Mouse (Mus musculus): ENCODE results near the gene Bcr. TPM values are rescaled to one million over a fixed set of nuclear protein-coding genes. Genes with fewer than 3 reads are reported as not detected.

Gene Bcr
- total and polyA plus RNA-seq, 2 experiments from 2014 or later = 10.1 to 49.6 TPM

DNA sequence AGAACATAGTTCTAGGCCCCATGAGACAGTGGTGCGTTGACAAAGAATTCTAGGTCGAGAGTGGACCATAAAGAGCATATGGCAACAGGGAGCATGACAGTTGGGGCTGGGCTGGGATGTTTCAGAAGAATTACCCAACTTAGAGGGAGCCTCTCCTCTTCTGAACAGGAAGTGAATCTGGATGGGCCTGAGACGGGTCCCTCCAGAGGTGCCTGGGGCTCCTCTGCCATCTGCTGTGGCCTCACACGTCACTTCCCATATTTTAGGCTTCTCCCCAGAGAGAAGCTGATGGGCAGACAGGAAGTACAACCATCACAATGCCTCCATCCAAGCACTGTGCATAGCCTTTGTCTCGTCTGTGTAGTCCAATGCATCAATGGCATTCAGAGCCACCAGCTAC lies 4.7 kb upstream of the Bcr start:
- Histone ChIP-seq H3K4me2 (ENCODE audit: low read depth) (no peak overlapping the region), H3K27ac (ENCODE audit: low read depth, low read length) (no peak overlapping the region), H3K9ac (no peak overlapping the region), H3K36me3 (ENCODE audit: insufficient read depth) (no peaks in the 10 kb centered on the region; the same call in 1 of the 2 replicates), H3K4me1 (ENCODE audit: insufficient read depth) (peaks cover 15% of the 10 kb centered on the region; the same call in 1 of the 2 replicates), H3K27me3 (ENCODE audit: insufficient read depth, low read length) (no peaks in the 10 kb centered on the region), H3K4me3 (ENCODE audit: low read depth, low read length) (no peak overlapping the region), H3K9me3 (ENCODE audit: low read length) (no peaks in the 10 kb centered on the region)
- WGBS = 75% methylated on average over 5 of the region's 5 CpGs
- DNase-seq = no peak
- no peak for ATAC-seq
- no peak for TF ChIP-seq CTCF (IDR thresholded peaks at IDR 0.05; ENCODE audit: low read depth)

- no peaks in the 10 kb centered on the region for H3K27me3 ChIP-seq (ENCODE audit: insufficient read depth, low read length)
- WGBS = 5% methylated on average over 4 of the region's 4 CpGs
- TF ChIP-seq CTCF (IDR thresholded peaks at IDR 0.05; ENCODE audit: low read depth) = no peak
- H3K9ac ChIP-seq = no peak overlapping the region
- DNase-seq (peak; percentile 42), ATAC-seq (peak; percentile 15)
- no peak overlapping the region for H3K4me3 ChIP-seq (ENCODE audit: low read depth, low read length)
- H3K4me2 ChIP-seq (ENCODE audit: low read depth) = no peak overlapping the region
- H3K4me1 ChIP-seq (ENCODE audit: insufficient read depth) = peaks cover 15% of the 10 kb centered on the region; the same call in 1 of the 2 replicates
- H3K36me3 ChIP-seq (ENCODE audit: insufficient read depth) = no peaks in the 10 kb centered on the region; the same call in 1 of the 2 replicates
- no peak overlapping the region for H3K27ac ChIP-seq (ENCODE audit: low read depth, low read length)
- no peaks in the 10 kb centered on the region for H3K9me3 ChIP-seq (ENCODE audit: low read length)
Observed at GRCm38 (mm10) chr10:75056255-75056654, 4.1 kb upstream of the Bcr start.

GRCm38 (mm10) chr10:75058336-75058735 lies 2.1 kb upstream of the Bcr start:
- DNase-seq (no peak), ATAC-seq (no peak)
- no peak for TF ChIP-seq CTCF (IDR thresholded peaks at IDR 0.05; ENCODE audit: low read depth)
- H3K4me3 ChIP-seq (ENCODE audit: low read depth, low read length) = no peak overlapping the region
- no peaks in the 10 kb centered on the region for H3K36me3 ChIP-seq (ENCODE audit: insufficient read depth)
- no peaks in the 10 kb centered on the region for H3K27me3 ChIP-seq (ENCODE audit: insufficient read depth, low read length)
- H3K4me2 ChIP-seq (ENCODE audit: low read depth) = no peak overlapping the region
- H3K9ac ChIP-seq = no peak overlapping the region
- no peaks in the 10 kb centered on the region for H3K9me3 ChIP-seq (ENCODE audit: low read length)
- H3K27ac ChIP-seq (ENCODE audit: low read depth, low read length) = no peak overlapping the region
- peaks cover 24% of the 10 kb centered on the region for H3K4me1 ChIP-seq (ENCODE audit: insufficient read depth)
- 77% methylated on average over 8 of the region's 8 CpGs for WGBS

DNA sequence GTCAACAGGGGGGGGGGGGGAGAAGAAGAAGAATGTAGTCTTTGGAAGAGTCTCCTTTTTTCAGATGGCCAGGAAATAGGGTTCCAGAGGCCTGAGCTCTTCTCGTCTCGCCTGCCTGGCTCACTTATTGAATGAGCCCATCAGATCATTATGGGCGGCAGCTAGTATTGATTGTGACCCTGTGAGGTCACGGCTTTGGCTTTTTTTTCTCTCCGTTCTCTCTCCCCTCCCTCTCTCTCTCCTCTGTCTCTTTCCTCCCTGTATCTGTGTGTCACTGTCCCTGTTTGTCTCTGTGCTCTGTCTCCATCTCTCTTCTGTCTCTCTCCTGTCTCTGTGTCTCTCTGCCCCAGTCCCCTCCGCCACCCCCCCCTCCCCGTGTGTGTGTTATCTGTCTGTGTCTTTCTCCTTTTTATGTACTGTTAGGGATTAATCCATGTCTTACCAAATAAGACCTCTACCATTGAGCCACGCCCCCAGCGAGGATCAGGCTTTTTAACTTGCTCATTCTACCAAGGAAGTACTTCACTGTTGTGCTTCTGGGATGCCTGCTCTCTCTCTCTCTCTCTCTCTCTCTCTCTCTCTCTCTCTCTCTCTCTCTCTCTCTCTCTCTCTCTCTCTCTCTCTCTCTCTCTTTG lies 1.5 kb upstream of the Bcr start:
- Histone ChIP-seq H3K9me3 (ENCODE audit: low read length) (no peaks in the 10 kb centered on the region), H3K27me3 (ENCODE audit: insufficient read depth, low read length) (no peaks in the 10 kb centered on the region), H3K36me3 (ENCODE audit: insufficient read depth) (no peaks in the 10 kb centered on the region), H3K4me2 (ENCODE audit: low read depth) (peak overlapping the region; percentile 88; the same call in 1 of the 2 replicates), H3K27ac (ENCODE audit: low read depth, low read length) (no peak overlapping the region), H3K4me1 (ENCODE audit: insufficient read depth) (peaks cover 29% of the 10 kb centered on the region), H3K9ac (no peak overlapping the region), H3K4me3 (ENCODE audit: low read depth, low read length) (no peak overlapping the region)
- WGBS = 18% methylated on average over 9 of the region's 9 CpGs
- TF ChIP-seq CTCF (IDR thresholded peaks at IDR 0.05; ENCODE audit: low read depth) = no peak
- DNase-seq (no peak), ATAC-seq (no peak)

DNA sequence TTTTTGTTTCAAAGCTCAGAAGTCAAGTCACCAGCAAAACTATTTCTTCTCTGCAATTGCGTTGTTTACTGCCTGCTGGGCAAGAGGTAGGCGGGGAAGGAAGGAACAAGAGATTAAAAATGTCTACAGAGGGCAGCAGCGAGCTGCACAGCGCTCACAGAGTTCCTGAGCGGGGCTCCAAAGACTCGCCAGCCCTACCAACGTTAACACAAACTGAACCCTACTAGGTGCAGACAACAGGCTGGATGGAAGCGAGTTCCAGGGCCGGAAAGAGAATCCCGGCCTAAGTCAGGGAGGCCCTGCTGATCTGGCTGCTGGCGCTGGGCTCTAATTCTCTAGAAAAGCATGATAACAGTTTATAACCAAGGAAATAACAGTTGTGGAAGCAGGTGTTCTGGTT lies 996 bp upstream of the Bcr start:
- peaks cover 34% of the 10 kb centered on the region for H3K4me1 ChIP-seq (ENCODE audit: insufficient read depth)
- H3K27me3 ChIP-seq (ENCODE audit: insufficient read depth, low read length) = no peaks in the 10 kb centered on the region
- H3K4me3 ChIP-seq (ENCODE audit: low read depth, low read length) = peak overlapping the region; percentile 94; the same call in 1 of the 2 replicates
- H3K9me3 ChIP-seq (ENCODE audit: low read length) = no peaks in the 10 kb centered on the region
- TF ChIP-seq CTCF (IDR thresholded peaks at IDR 0.05; ENCODE audit: low read depth) = peak; percentile 82
- DNase-seq = peak; percentile 84
- ATAC-seq = peak; percentile 57; the same call in 1 of the 2 replicates
- H3K27ac ChIP-seq (ENCODE audit: low read depth, low read length) = no peak overlapping the region
- H3K9ac ChIP-seq = no peak overlapping the region
- no peaks in the 10 kb centered on the region for H3K36me3 ChIP-seq (ENCODE audit: insufficient read depth)
- 1% methylated on average over 11 of the region's 11 CpGs for whole genome bisulfite sequencing
- peak overlapping the region; percentile 88 for H3K4me2 ChIP-seq (ENCODE audit: low read depth)

GRCm38 (mm10) chr10:75060843-75061235 lies 447 bp downstream of the Bcr start:
- no peaks in the 10 kb centered on the region for H3K9me3 ChIP-seq (ENCODE audit: low read length)
- peak; percentile 51 for DNase-seq
- WGBS = 4% methylated on average over 45 of the region's 48 CpGs
- H3K4me1 ChIP-seq (ENCODE audit: insufficient read depth) = peaks cover 43% of the 10 kb centered on the region
- no peak for TF ChIP-seq CTCF (IDR thresholded peaks at IDR 0.05; ENCODE audit: low read depth)
- H3K4me3 ChIP-seq (ENCODE audit: low read depth, low read length) = peak overlapping the region; percentile 94
- H3K4me2 ChIP-seq (ENCODE audit: low read depth) = peak overlapping the region; percentile 88
- no peaks in the 10 kb centered on the region for H3K27me3 ChIP-seq (ENCODE audit: insufficient read depth, low read length)
- 0 out of 2 replicates have a peak, but pooled peaks cover 4% of the 10 kb centered on the region for H3K36me3 ChIP-seq (ENCODE audit: insufficient read depth)
- peak overlapping the region; percentile 87 for H3K9ac ChIP-seq
- H3K27ac ChIP-seq (ENCODE audit: low read depth, low read length) = peak overlapping the region; percentile 88
- ATAC-seq = peak; percentile 41

- TF ChIP-seq CTCF (IDR thresholded peaks at IDR 0.05; ENCODE audit: low read depth) = no peak
- no peak for ATAC-seq
- H3K4me3 ChIP-seq (ENCODE audit: low read depth, low read length) = peak overlapping the region; percentile 94
- no peaks in the 10 kb centered on the region for H3K27me3 ChIP-seq (ENCODE audit: insufficient read depth, low read length)
- 0 out of 2 replicates have a peak, but pooled peaks cover 4% of the 10 kb centered on the region for H3K36me3 ChIP-seq (ENCODE audit: insufficient read depth)
- peak overlapping the region; percentile 88; the same call in 1 of the 2 replicates for H3K27ac ChIP-seq (ENCODE audit: low read depth, low read length)
- no peaks in the 10 kb centered on the region for H3K9me3 ChIP-seq (ENCODE audit: low read length)
- H3K4me1 ChIP-seq (ENCODE audit: insufficient read depth) = peaks cover 37% of the 10 kb centered on the region
- peak overlapping the region; percentile 88 for H3K4me2 ChIP-seq (ENCODE audit: low read depth)
- 2% methylated on average over 71 of the region's 71 CpGs for WGBS
- H3K9ac ChIP-seq = peak overlapping the region; percentile 87
- DNase-seq = peak; percentile 30
Observed at GRCm38 (mm10) chr10:75061341-75062188, 1.2 kb downstream of the Bcr start.
